Comparison of ENCODE assay signal across 8 mouse cellular contexts in the genomic region with DNA sequence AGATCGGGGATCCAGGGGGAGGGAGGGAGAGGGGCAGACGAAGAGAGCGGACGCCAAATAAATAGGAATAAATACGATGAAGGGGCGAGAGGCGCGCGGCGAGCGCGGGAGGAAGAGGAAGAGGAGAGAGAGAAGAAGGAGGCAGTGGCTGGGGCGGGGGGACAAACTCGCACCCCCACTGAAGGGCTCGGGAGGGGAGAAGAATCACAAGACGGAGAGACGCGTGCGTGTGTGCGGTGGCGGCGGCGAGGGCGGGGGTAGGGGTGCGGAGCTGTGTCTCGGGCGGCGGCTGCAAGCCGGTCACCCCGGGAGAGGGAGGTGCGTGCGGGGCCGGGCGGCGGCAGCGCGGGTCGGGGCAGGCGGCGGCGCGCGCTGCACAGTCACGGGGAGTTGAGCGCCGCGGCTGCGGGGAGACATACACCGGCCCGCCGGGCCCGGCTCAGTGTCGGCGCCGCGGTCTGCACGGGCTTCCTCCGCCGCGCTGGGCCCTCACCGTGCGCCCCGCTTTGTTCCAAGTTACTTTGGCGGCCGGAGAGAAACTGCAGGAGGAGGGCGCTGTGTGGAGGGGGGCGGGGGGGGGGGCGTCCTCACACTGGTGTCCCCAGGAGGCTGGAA. TPM values are rescaled to one million over a fixed set of nuclear protein-coding genes. Genes with fewer than 3 reads are reported as not detected.
A peak's percentile ranks its signal among the peaks of the same experiment; 100 is the strongest.
DNase-seq lines count a peak whose midpoint lies in the region; ATAC-seq and TF ChIP-seq lines count a peak whose summit lies in the region.

A gene (minus strand): TSS at position 142 of the 615 bp plus-strand sequence.

- peak; percentile 34 to 37 for DNase-seq in B cell, adult 2 months
- DNase-seq in NIH3T3 (ENCODE audit: low read depth), result peak; percentile 71
- peak; percentile 58 for DNase-seq in embryonic facial prominence, embryonic 11.5 days (ENCODE audit: low spot score)
- DNase-seq in heart, embryonic 10.5 days (ENCODE audit: low spot score), result no peak
- DNase-seq in kidney, postnatal 0 days (ENCODE audit: low spot score), result peak; percentile 50
- DNase-seq in liver, postnatal 0 days, result no peak
- DNase-seq in right cerebral cortex, postnatal 10 days (ENCODE audit: low spot score in 2 of 2), result peak; percentile 59 to 61

- H3K36me3 ChIP-seq in embryonic facial prominence, embryonic 11.5 days (replicated peaks; ENCODE audit: control insufficient read depth, insufficient read depth, low read depth, low read length), result no peaks in the 10 kb centered on the region
- H3K36me3 ChIP-seq in heart, embryonic 10.5 days, result no peaks in the 10 kb centered on the region
- no peaks in the 10 kb centered on the region for H3K36me3 ChIP-seq in kidney, postnatal 0 days (ENCODE audit: insufficient read depth, low read length)
- no peaks in the 10 kb centered on the region for H3K36me3 ChIP-seq in liver, postnatal 0 days (replicated peaks; ENCODE audit: insufficient read depth, low read length)

- no peak for TF ChIP-seq CTCF in kidney, postnatal 0 days (IDR thresholded peaks at IDR 0.05; ENCODE audit: low read depth)
- TF ChIP-seq CTCF in liver, postnatal 0 days (IDR thresholded peaks at IDR 0.05; ENCODE audit: low read depth), result no peak

- H3K4me1 ChIP-seq in embryonic facial prominence, embryonic 11.5 days (ENCODE audit: control insufficient read depth, insufficient read depth, low read length), result no peaks in the 10 kb centered on the region
- no peaks in the 10 kb centered on the region; the same call in 1 of the 2 replicates for H3K4me1 ChIP-seq in heart, embryonic 10.5 days
- H3K4me1 ChIP-seq in kidney, postnatal 0 days (replicated peaks; ENCODE audit: insufficient read depth, low read length), result no peaks in the 10 kb centered on the region; the same call in 1 of the 2 replicates
- H3K4me1 ChIP-seq in liver, postnatal 0 days (ENCODE audit: insufficient read depth), result no peaks in the 10 kb centered on the region

- ATAC-seq in embryonic facial prominence, embryonic 11.5 days (replicated peaks; ENCODE audit: insufficient number of reproducible peaks, low FRiP score, low TSS enrichment, low read depth), result peak; percentile 16; the same call in 1 of the 2 replicates
- ATAC-seq in kidney, postnatal 0 days (replicated peaks; ENCODE audit: low FRiP score, low read depth), result peak; percentile 14
- no peak for ATAC-seq in liver, postnatal 0 days
- no peak for ATAC-seq in megakaryocyte progenitor cell, adult 5-6 weeks (replicated peaks; ENCODE audit: poor library complexity)

- H3K27ac ChIP-seq in embryonic facial prominence, embryonic 11.5 days (replicated peaks; ENCODE audit: low read depth, low read length), result peak within 1 kb of the TSS; percentile 74
- peak within 1 kb of the TSS; percentile 94 for H3K27ac ChIP-seq in heart, embryonic 10.5 days
- H3K27ac ChIP-seq in kidney, postnatal 0 days, result peak within 1 kb of the TSS; percentile 88
- 0 out of 2 replicates have a peak within 1 kb of the TSS, but pooled peaks have one; percentile 16 for H3K27ac ChIP-seq in liver, postnatal 0 days (ENCODE audit: low read depth)

- H3K27me3 ChIP-seq in embryonic facial prominence, embryonic 11.5 days (ENCODE audit: control insufficient read depth, insufficient read depth, low read length), result no peaks in the 10 kb centered on the region
- H3K27me3 ChIP-seq in heart, embryonic 10.5 days (ENCODE audit: insufficient read depth, poor library complexity, severe bottlenecking), result no peaks in the 10 kb centered on the region
- H3K27me3 ChIP-seq in kidney, postnatal 0 days (ENCODE audit: insufficient read depth, low read length), result no peaks in the 10 kb centered on the region
- H3K27me3 ChIP-seq in liver, postnatal 0 days (ENCODE audit: insufficient read depth, low read length), result peaks cover 59% of the 10 kb centered on the region

- WGBS in embryonic facial prominence, embryonic 11.5 days, result 2% methylated on average over 30 of the region's 68 CpGs
- WGBS in heart, embryonic 10.5 days, result under 1% methylated on average over 54 of the region's 68 CpGs
- WGBS in kidney, postnatal 0 days, result 1% methylated on average over 40 of the region's 68 CpGs
- under 1% methylated on average over 47 of the region's 68 CpGs for WGBS in liver, postnatal 0 days (ENCODE audit: insufficient replicate concordance)

- H3K4me3 ChIP-seq in embryonic facial prominence, embryonic 11.5 days (ENCODE audit: low read depth, low read length), result peak within 1 kb of the TSS; percentile 94
- peak within 1 kb of the TSS; percentile 81 for H3K4me3 ChIP-seq in heart, embryonic 10.5 days
- H3K4me3 ChIP-seq in kidney, postnatal 0 days (replicated peaks; ENCODE audit: low read depth, low read length), result peak within 1 kb of the TSS; percentile 77
- peak within 1 kb of the TSS; percentile 62 for H3K4me3 ChIP-seq in liver, postnatal 0 days (ENCODE audit: low read depth, low read length)

- peak within 1 kb of the TSS; percentile 89 for H3K4me2 ChIP-seq in embryonic facial prominence, embryonic 11.5 days (ENCODE audit: low read depth, low read length)
- H3K4me2 ChIP-seq in kidney, postnatal 0 days (ENCODE audit: low read length), result peak within 1 kb of the TSS; percentile 98
- peak within 1 kb of the TSS; percentile 96 for H3K4me2 ChIP-seq in liver, postnatal 0 days (ENCODE audit: low read depth, low read length)

- H3K9ac ChIP-seq in embryonic facial prominence, embryonic 11.5 days (replicated peaks; ENCODE audit: low read length), result peak within 1 kb of the TSS; percentile 96
- H3K9ac ChIP-seq in kidney, postnatal 0 days (ENCODE audit: low read depth, low read length), result peak within 1 kb of the TSS; percentile 68
- H3K9ac ChIP-seq in liver, postnatal 0 days (replicated peaks), result peak within 1 kb of the TSS; percentile 31

- no peaks in the 10 kb centered on the region for H3K9me3 ChIP-seq in embryonic facial prominence, embryonic 11.5 days (replicated peaks; ENCODE audit: control insufficient read depth, low read length)
- H3K9me3 ChIP-seq in heart, embryonic 10.5 days, result no peaks in the 10 kb centered on the region
- no peaks in the 10 kb centered on the region for H3K9me3 ChIP-seq in kidney, postnatal 0 days (replicated peaks; ENCODE audit: low read length)
- no peaks in the 10 kb centered on the region for H3K9me3 ChIP-seq in liver, postnatal 0 days (ENCODE audit: low read length)

- TF ChIP-seq EP300 in liver, postnatal 0 days (IDR thresholded peaks at IDR 0.05; ENCODE audit: low read depth), result no peak

RNA-seq across cellular contexts. Expression of the gene that starts here (rescaled TPM):
- 65.2 and 70.3 TPM in 2 replicates for polyA plus RNA-seq in embryonic facial prominence, embryonic 11.5 days (2014; fragmentation: Nextera tagmentation; extraction: Ambion mirVana)
- 19.1 and 32.2 TPM in 2 replicates for polyA plus RNA-seq in heart, embryonic 10.5 days (2016; fragmentation: Nextera tagmentation; extraction: Ambion mirVana)
- 17.3 and 19.4 TPM in 2 replicates for polyA plus RNA-seq in kidney, postnatal 0 days (2015; fragmentation: Nextera tagmentation; extraction: Ambion mirVana)
- polyA plus RNA-seq in liver, postnatal 0 days (2015; fragmentation: Nextera tagmentation; extraction: Ambion mirVana), result 2.9 and 3.0 TPM in 2 replicates
- not detected in 2 replicates for total RNA-seq in megakaryocyte progenitor cell, adult 5-6 weeks (2015)
- not detected in 2 replicates for total RNA-seq in megakaryocyte progenitor cell, adult 5-6 weeks (2017)

Comparison
In these comparisons a context has a peak if more than half of its experiments do, and no peak if none do; other contexts are left out.
1. DNase-seq: peak in B cell, adult 2 months (2 of 2), NIH3T3 (single experiment), embryonic facial prominence, embryonic 11.5 days (single experiment), kidney, postnatal 0 days (single experiment) and right cerebral cortex, postnatal 10 days (2 of 2); none in heart, embryonic 10.5 days (single experiment) and liver, postnatal 0 days (single experiment).
2. ATAC-seq: peak in embryonic facial prominence, embryonic 11.5 days (single experiment) and kidney, postnatal 0 days (single experiment); none in liver, postnatal 0 days (single experiment) and megakaryocyte progenitor cell, adult 5-6 weeks (single experiment).
3. H3K27ac ChIP-seq: peak in every context shown above with its lines; median percentile 94 in heart, embryonic 10.5 days; 88 in kidney, postnatal 0 days; 74 in embryonic facial prominence, embryonic 11.5 days; 16 in liver, postnatal 0 days.
4. H3K9ac ChIP-seq: peak in every context shown above with its lines; median percentile 96 in embryonic facial prominence, embryonic 11.5 days; 68 in kidney, postnatal 0 days; 31 in liver, postnatal 0 days.
5. Peak in every context shown above with its lines, with median percentiles within 50 percentile points of each other: H3K4me2 ChIP-seq and H3K4me3 ChIP-seq.